Mouse (Mus musculus): ENCODE measurements around the gene Gm28048. TPM values are rescaled to one million over a fixed set of nuclear protein-coding genes. Genes with fewer than 3 reads are reported as not detected.

The Gm28048 gene
- polyA plus RNA-seq, 1 experiment from 2014 or later = 4.5 TPM

- Histone ChIP-seq H3K36me3 (ENCODE audit: control insufficient read depth, insufficient read depth, low read length) (no peaks in the 10 kb centered on the region), H3K27ac (replicated peaks; ENCODE audit: low read depth, low read length) (no peak overlapping the region), H3K9me3 (ENCODE audit: control insufficient read depth, low read length) (no peaks in the 10 kb centered on the region), H3K4me2 (ENCODE audit: low read length) (no peak overlapping the region), H3K9ac (replicated peaks; ENCODE audit: low read length) (no peak overlapping the region), H3K4me1 (ENCODE audit: control insufficient read depth, insufficient read depth, low read length) (no peaks in the 10 kb centered on the region), H3K4me3 (replicated peaks; ENCODE audit: low read depth, low read length) (no peak overlapping the region), H3K27me3 (ENCODE audit: control insufficient read depth, insufficient read depth, low read length) (no peaks in the 10 kb centered on the region)
- WGBS = 94% methylated on average over 1 of the region's 1 CpGs
- DNase-seq = no peak
- ATAC-seq (ENCODE audit: low FRiP score, low TSS enrichment) = no peak
Measured at GRCm38 (mm10) chr11:22885350-22885749, 96.5 kb downstream of the Gm28048 start.

- 85% methylated on average over 2 of the region's 2 CpGs for WGBS
- H3K27ac ChIP-seq (replicated peaks; ENCODE audit: low read depth, low read length) = no peak overlapping the region
- no peak overlapping the region for H3K4me3 ChIP-seq (replicated peaks; ENCODE audit: low read depth, low read length)
- no peak overlapping the region for H3K4me2 ChIP-seq (ENCODE audit: low read length)
- no peaks in the 10 kb centered on the region for H3K36me3 ChIP-seq (ENCODE audit: control insufficient read depth, insufficient read depth, low read length)
- no peaks in the 10 kb centered on the region for H3K9me3 ChIP-seq (ENCODE audit: control insufficient read depth, low read length)
- H3K27me3 ChIP-seq (ENCODE audit: control insufficient read depth, insufficient read depth, low read length) = no peaks in the 10 kb centered on the region
- H3K9ac ChIP-seq (replicated peaks; ENCODE audit: low read length) = no peak overlapping the region
- no peaks in the 10 kb centered on the region for H3K4me1 ChIP-seq (ENCODE audit: control insufficient read depth, insufficient read depth, low read length)
- ATAC-seq (ENCODE audit: low FRiP score, low TSS enrichment) (no peak), DNase-seq (no peak)
Measured at GRCm38 (mm10) chr11:22883676-22884075, 98.2 kb downstream of the Gm28048 start.

- no peak for ATAC-seq (ENCODE audit: low FRiP score, low TSS enrichment)
- Histone ChIP-seq H3K36me3 (ENCODE audit: control insufficient read depth, insufficient read depth, low read length) (no peaks in the 10 kb centered on the region), H3K9me3 (ENCODE audit: control insufficient read depth, low read length) (no peaks in the 10 kb centered on the region), H3K4me1 (ENCODE audit: control insufficient read depth, insufficient read depth, low read length) (no peaks in the 10 kb centered on the region), H3K27me3 (ENCODE audit: control insufficient read depth, insufficient read depth, low read length) (no peaks in the 10 kb centered on the region), H3K4me2 (ENCODE audit: low read length) (no peak overlapping the region), H3K9ac (replicated peaks; ENCODE audit: low read length) (no peak overlapping the region), H3K27ac (replicated peaks; ENCODE audit: low read depth, low read length) (no peak overlapping the region), H3K4me3 (replicated peaks; ENCODE audit: low read depth, low read length) (no peak overlapping the region)
- DNase-seq = no peak
Measured at GRCm38 (mm10) chr11:22882926-22883325, 99.0 kb downstream of the Gm28048 start.

- DNase-seq (no peak), ATAC-seq (ENCODE audit: low FRiP score, low TSS enrichment) (no peak)
- H3K9ac ChIP-seq (replicated peaks; ENCODE audit: low read length) = no peak overlapping the region
- H3K27ac ChIP-seq (replicated peaks; ENCODE audit: low read depth, low read length) = no peak overlapping the region
- H3K4me3 ChIP-seq (replicated peaks; ENCODE audit: low read depth, low read length) = no peak overlapping the region
- WGBS = 72% methylated on average over 3 of the region's 3 CpGs
- no peaks in the 10 kb centered on the region for H3K27me3 ChIP-seq (ENCODE audit: control insufficient read depth, insufficient read depth, low read length)
- no peak overlapping the region for H3K4me2 ChIP-seq (ENCODE audit: low read length)
- H3K4me1 ChIP-seq (ENCODE audit: control insufficient read depth, insufficient read depth, low read length) = peaks cover 3% of the 10 kb centered on the region; the same call in 1 of the 2 replicates
- H3K36me3 ChIP-seq (ENCODE audit: control insufficient read depth, insufficient read depth, low read length) = no peaks in the 10 kb centered on the region
- no peaks in the 10 kb centered on the region for H3K9me3 ChIP-seq (ENCODE audit: control insufficient read depth, low read length)
Measured at GRCm38 (mm10) chr11:22880383-22881172, 101.3 kb downstream of the Gm28048 start.

GRCm38 (mm10) chr11:22879645-22880044 lies 102.2 kb downstream of the Gm28048 start:
- DNase-seq (no peak), ATAC-seq (ENCODE audit: low FRiP score, low TSS enrichment) (no peak)
- peaks cover 12% of the 10 kb centered on the region for H3K4me1 ChIP-seq (ENCODE audit: control insufficient read depth, insufficient read depth, low read length)
- no peak overlapping the region for H3K27ac ChIP-seq (replicated peaks; ENCODE audit: low read depth, low read length)
- no peak overlapping the region for H3K4me2 ChIP-seq (ENCODE audit: low read length)
- no peaks in the 10 kb centered on the region for H3K36me3 ChIP-seq (ENCODE audit: control insufficient read depth, insufficient read depth, low read length)
- no peaks in the 10 kb centered on the region for H3K9me3 ChIP-seq (ENCODE audit: control insufficient read depth, low read length)
- H3K9ac ChIP-seq (replicated peaks; ENCODE audit: low read length) = no peak overlapping the region
- no peaks in the 10 kb centered on the region for H3K27me3 ChIP-seq (ENCODE audit: control insufficient read depth, insufficient read depth, low read length)
- H3K4me3 ChIP-seq (replicated peaks; ENCODE audit: low read depth, low read length) = no peak overlapping the region
- 98% methylated on average over 4 of the region's 4 CpGs for WGBS

GRCm38 (mm10) chr11:22876680-22877330 lies 105.1 kb downstream of the Gm28048 start:
- ATAC-seq (ENCODE audit: low FRiP score, low TSS enrichment) (no peak), DNase-seq (no peak)
- Histone ChIP-seq H3K4me1 (ENCODE audit: control insufficient read depth, insufficient read depth, low read length) (peaks cover 19% of the 10 kb centered on the region), H3K9ac (replicated peaks; ENCODE audit: low read length) (no peak overlapping the region), H3K4me3 (replicated peaks; ENCODE audit: low read depth, low read length) (no peak overlapping the region), H3K27ac (replicated peaks; ENCODE audit: low read depth, low read length) (no peak overlapping the region), H3K27me3 (ENCODE audit: control insufficient read depth, insufficient read depth, low read length) (no peaks in the 10 kb centered on the region), H3K36me3 (ENCODE audit: control insufficient read depth, insufficient read depth, low read length) (no peaks in the 10 kb centered on the region), H3K9me3 (ENCODE audit: control insufficient read depth, low read length) (no peaks in the 10 kb centered on the region), H3K4me2 (ENCODE audit: low read length) (no peak overlapping the region)
- WGBS = 90% methylated on average over 3 of the region's 3 CpGs

GRCm38 (mm10) chr11:22875279-22875678 lies 106.6 kb downstream of the Gm28048 start:
- no peak overlapping the region for H3K4me2 ChIP-seq (ENCODE audit: low read length)
- no peaks in the 10 kb centered on the region for H3K27me3 ChIP-seq (ENCODE audit: control insufficient read depth, insufficient read depth, low read length)
- peak; percentile 78 for ATAC-seq (ENCODE audit: low FRiP score, low TSS enrichment)
- H3K27ac ChIP-seq (replicated peaks; ENCODE audit: low read depth, low read length) = peak overlapping the region; percentile 76
- no peaks in the 10 kb centered on the region for H3K9me3 ChIP-seq (ENCODE audit: control insufficient read depth, low read length)
- 27% methylated on average over 4 of the region's 4 CpGs for WGBS
- H3K36me3 ChIP-seq (ENCODE audit: control insufficient read depth, insufficient read depth, low read length) = no peaks in the 10 kb centered on the region
- H3K4me3 ChIP-seq (replicated peaks; ENCODE audit: low read depth, low read length) = no peak overlapping the region
- peaks cover 23% of the 10 kb centered on the region for H3K4me1 ChIP-seq (ENCODE audit: control insufficient read depth, insufficient read depth, low read length)
- peak; percentile 69 for DNase-seq
- no peak overlapping the region for H3K9ac ChIP-seq (replicated peaks; ENCODE audit: low read length)

- H3K27ac ChIP-seq (replicated peaks; ENCODE audit: low read depth, low read length) = peak overlapping the region; percentile 76
- H3K4me2 ChIP-seq (ENCODE audit: low read length) = no peak overlapping the region
- peaks cover 23% of the 10 kb centered on the region for H3K4me1 ChIP-seq (ENCODE audit: control insufficient read depth, insufficient read depth, low read length)
- 40% methylated on average over 6 of the region's 6 CpGs for WGBS
- no peaks in the 10 kb centered on the region for H3K27me3 ChIP-seq (ENCODE audit: control insufficient read depth, insufficient read depth, low read length)
- ATAC-seq (ENCODE audit: low FRiP score, low TSS enrichment) (0 out of 2 replicates have a peak, but pooled peaks have one; percentile 25), DNase-seq (peak; percentile 56)
- no peak overlapping the region for H3K9ac ChIP-seq (replicated peaks; ENCODE audit: low read length)
- no peaks in the 10 kb centered on the region for H3K36me3 ChIP-seq (ENCODE audit: control insufficient read depth, insufficient read depth, low read length)
- no peak overlapping the region for H3K4me3 ChIP-seq (replicated peaks; ENCODE audit: low read depth, low read length)
- H3K9me3 ChIP-seq (ENCODE audit: control insufficient read depth, low read length) = no peaks in the 10 kb centered on the region
Measured at GRCm38 (mm10) chr11:22874747-22875146, 107.1 kb downstream of the Gm28048 start.

GRCm38 (mm10) chr11:22873383-22873782 lies 108.5 kb downstream of the Gm28048 start:
- 61% methylated on average over 4 of the region's 4 CpGs for WGBS
- DNase-seq = no peak

More at GRCm38 (mm10) chr11:22873383-22873782, 108.5 kb downstream of the Gm28048 start:
- Histone ChIP-seq H3K36me3 (ENCODE audit: control insufficient read depth, insufficient read depth, low read length) (no peaks in the 10 kb centered on the region), H3K4me1 (ENCODE audit: control insufficient read depth, insufficient read depth, low read length) (peaks cover 23% of the 10 kb centered on the region), H3K9me3 (ENCODE audit: control insufficient read depth, low read length) (no peaks in the 10 kb centered on the region), H3K27me3 (ENCODE audit: control insufficient read depth, insufficient read depth, low read length) (no peaks in the 10 kb centered on the region), H3K4me2 (ENCODE audit: low read length) (no peak overlapping the region), H3K9ac (replicated peaks; ENCODE audit: low read length) (no peak overlapping the region), H3K27ac (replicated peaks; ENCODE audit: low read depth, low read length) (no peak overlapping the region), H3K4me3 (replicated peaks; ENCODE audit: low read depth, low read length) (no peak overlapping the region)
- no peak for ATAC-seq (ENCODE audit: low FRiP score, low TSS enrichment)

Data from midbrain, embryonic 14.5 days (tissue).